Mouse (Mus musculus): ENCODE results near the gene Orm1. TPM values are rescaled to one million over a fixed set of nuclear protein-coding genes. Genes with fewer than 3 reads are reported as not detected.
"Not testable (repeated sequence)": the region's sequence is repeated elsewhere in the genome, so short reads cannot be mapped to it uniquely, and the experiment has no call there.

Orm1 gene
- polyA plus RNA-seq, 1 experiment: not detected

DNA sequence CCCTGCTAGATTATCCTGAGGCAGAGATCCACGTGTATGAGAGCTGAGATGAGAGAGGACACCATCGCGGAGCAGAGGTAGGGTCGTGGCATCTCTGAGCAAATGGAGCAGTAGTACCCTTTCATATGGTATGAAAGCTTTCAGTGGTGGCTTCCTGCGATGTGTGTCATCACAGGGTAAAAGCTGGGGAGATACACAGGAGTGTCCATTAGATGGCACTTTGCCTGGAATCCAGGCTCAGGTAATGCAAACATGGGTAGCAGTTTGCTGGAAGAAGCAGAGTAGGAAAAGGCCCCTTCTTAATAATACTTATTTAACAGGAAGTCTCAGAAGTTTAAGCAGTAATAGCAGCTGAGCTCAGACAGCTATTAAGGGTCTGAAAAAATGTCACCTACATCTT, 30.3 kb upstream of the Orm1 start:
- H3K27me3 ChIP-seq (ENCODE audit: control insufficient read depth, insufficient read depth, insufficient read length): peaks cover 15% of the 10 kb centered on the region
- no peak overlapping the region for H3K4me3 ChIP-seq
- no peaks in the 10 kb centered on the region for H3K79me2 ChIP-seq (ENCODE audit: control insufficient read depth, insufficient read depth)
- no peak for TF ChIP-seq POLR2A (IDR thresholded peaks at IDR 0.05; ENCODE audit: insufficient read length, low read depth)
- TF ChIP-seq TCF12 (IDR thresholded peaks at IDR 0.05; ENCODE audit: insufficient read depth, poor library complexity, severe bottlenecking): no peak
- TF ChIP-seq CEBPB (IDR thresholded peaks at IDR 0.05; ENCODE audit: insufficient read depth, poor library complexity, severe bottlenecking): no peak
- no peak for TF ChIP-seq MYOG (IDR thresholded peaks at IDR 0.05; ENCODE audit: control insufficient read depth in 1 of 3, insufficient read depth in 1 of 3, insufficient read length in 2 of 3, low read depth in 2 of 3)
- no peak for TF ChIP-seq TCF3 (IDR thresholded peaks at IDR 0.05; ENCODE audit: insufficient read length, low read depth)
- TF ChIP-seq USF1 (IDR thresholded peaks at IDR 0.05; ENCODE audit: low read depth): no peak
- TF ChIP-seq REST (IDR thresholded peaks at IDR 0.05; ENCODE audit: insufficient read depth, insufficient read length): no peak
- TF ChIP-seq POLR2AphosphoS2 (IDR thresholded peaks at IDR 0.05; ENCODE audit: insufficient read length, low read depth): no peak
- H3K4me2 ChIP-seq (ENCODE audit: low read depth): no peak overlapping the region
- no peaks in the 10 kb centered on the region for H3K36me3 ChIP-seq (ENCODE audit: control insufficient read depth, insufficient read depth)
- H3ac ChIP-seq (ENCODE audit: control insufficient read depth, insufficient read length): no peak overlapping the region

- no peaks in the 10 kb centered on the region for H3K36me3 ChIP-seq (ENCODE audit: control insufficient read depth, insufficient read depth)
- TF ChIP-seq TCF12 (IDR thresholded peaks at IDR 0.05; ENCODE audit: insufficient read depth, poor library complexity, severe bottlenecking) (no peak), POLR2AphosphoS2 (IDR thresholded peaks at IDR 0.05; ENCODE audit: insufficient read length, low read depth) (no peak), MAX (IDR thresholded peaks at IDR 0.05; ENCODE audit: low read depth) (no peak), REST (IDR thresholded peaks at IDR 0.05; ENCODE audit: insufficient read depth, insufficient read length) (no peak), POLR2A (IDR thresholded peaks at IDR 0.05; ENCODE audit: insufficient read length, low read depth) (no peak), SRF (IDR thresholded peaks at IDR 0.05; ENCODE audit: control insufficient read depth, insufficient read length, low read depth) (no peak), USF1 (IDR thresholded peaks at IDR 0.05; ENCODE audit: low read depth) (no peak), MYOD1 (IDR thresholded peaks at IDR 0.05; ENCODE audit: control insufficient read depth in 1 of 3, insufficient read length in 2 of 3, low read depth in 2 of 3) (peak in 2 of 3 experiments; percentile 61 to 78), E2F4 (IDR thresholded peaks at IDR 0.05; ENCODE audit: insufficient read depth) (no peak), MYOG (IDR thresholded peaks at IDR 0.05; ENCODE audit: control insufficient read depth in 1 of 3, insufficient read depth in 1 of 3, insufficient read length in 2 of 3, low read depth in 2 of 3) (peak in 2 of 3 experiments; percentile 46 to 68), TCF3 (IDR thresholded peaks at IDR 0.05; ENCODE audit: insufficient read length, low read depth) (no peak), CEBPB (IDR thresholded peaks at IDR 0.05; ENCODE audit: insufficient read depth, poor library complexity, severe bottlenecking) (no peak)
- no peak overlapping the region for H3K4me3 ChIP-seq
- H3K79me2 ChIP-seq (ENCODE audit: control insufficient read depth, insufficient read depth): no peaks in the 10 kb centered on the region
- H3K27me3 ChIP-seq (ENCODE audit: control insufficient read depth, insufficient read depth, insufficient read length): peaks cover 12% of the 10 kb centered on the region
- H3ac ChIP-seq (ENCODE audit: control insufficient read depth, insufficient read length): no peak overlapping the region
- H3K4me2 ChIP-seq (ENCODE audit: low read depth): peak overlapping the region; percentile 27
Observed at GRCm38 (mm10) chr4:63316076-63316746, 28.1 kb upstream of the Orm1 start.

DNA sequence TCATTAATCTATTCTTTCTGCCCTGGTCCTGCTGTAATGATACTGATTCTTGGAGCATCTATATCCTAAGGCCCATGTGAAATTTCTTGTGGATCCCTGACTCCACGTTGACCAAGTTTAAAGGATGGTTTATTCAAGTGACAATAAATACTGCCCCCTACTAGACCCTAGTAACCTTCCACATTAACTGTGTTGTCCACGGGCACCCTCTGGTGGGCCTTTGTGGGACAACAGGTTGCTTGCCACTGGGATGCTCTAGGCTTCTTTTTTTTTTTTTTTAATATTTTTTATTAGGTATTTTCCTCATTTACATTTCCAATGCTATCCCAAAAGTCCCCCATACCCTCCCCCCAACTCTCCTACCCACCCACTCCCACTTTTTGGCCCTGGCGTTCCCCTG, 24.8 kb upstream of the Orm1 start:
- not testable (repeated sequence) for H3K79me2 ChIP-seq (ENCODE audit: control insufficient read depth, insufficient read depth); H3K36me3 ChIP-seq (ENCODE audit: control insufficient read depth, insufficient read depth); H3K4me3 ChIP-seq; H3ac ChIP-seq (ENCODE audit: control insufficient read depth, insufficient read length); H3K27me3 ChIP-seq (ENCODE audit: control insufficient read depth, insufficient read depth, insufficient read length); H3K4me2 ChIP-seq (ENCODE audit: low read depth)

DNA sequence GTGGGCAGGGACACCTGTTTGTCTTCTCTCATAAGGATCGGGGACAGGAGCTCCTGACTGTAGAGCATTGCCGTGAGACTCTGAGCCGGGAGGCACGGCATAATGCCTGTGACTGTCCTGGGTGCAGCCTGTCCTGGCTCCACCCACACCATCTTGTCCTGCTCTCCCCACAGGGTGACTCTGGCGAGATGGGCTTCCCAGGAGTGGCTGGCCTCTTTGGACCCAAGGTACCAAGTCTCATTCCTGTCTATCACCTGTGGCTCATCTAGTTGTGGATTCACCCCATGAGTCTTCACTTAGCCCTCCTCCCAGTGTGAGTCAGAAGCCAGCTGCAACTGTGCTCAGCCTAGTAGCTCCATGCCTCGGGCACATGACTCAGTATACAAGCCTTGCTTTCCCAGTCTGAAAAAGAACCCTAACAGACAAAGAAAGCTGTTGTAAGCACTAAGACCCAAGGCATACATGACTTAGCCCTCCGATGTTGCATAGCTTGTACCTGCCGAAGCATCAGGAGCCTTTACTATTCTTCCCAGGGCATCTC, 21.0 kb upstream of the Orm1 start:
- TF ChIP-seq TCF3 (IDR thresholded peaks at IDR 0.05; ENCODE audit: insufficient read length, low read depth): no peak
- TF ChIP-seq USF1 (IDR thresholded peaks at IDR 0.05; ENCODE audit: low read depth): peak; percentile 62
- TF ChIP-seq MYOD1 (IDR thresholded peaks at IDR 0.05; ENCODE audit: control insufficient read depth in 1 of 3, insufficient read length in 2 of 3, low read depth in 2 of 3): no peak
- TF ChIP-seq E2F4 (IDR thresholded peaks at IDR 0.05; ENCODE audit: insufficient read depth): no peak
- TF ChIP-seq POLR2AphosphoS2 (IDR thresholded peaks at IDR 0.05; ENCODE audit: insufficient read length, low read depth): no peak
- no peak for TF ChIP-seq MYOG (IDR thresholded peaks at IDR 0.05; ENCODE audit: control insufficient read depth in 1 of 3, insufficient read depth in 1 of 3, insufficient read length in 2 of 3, low read depth in 2 of 3)
- TF ChIP-seq TCF12 (IDR thresholded peaks at IDR 0.05; ENCODE audit: insufficient read depth, poor library complexity, severe bottlenecking): peak; percentile 1
- TF ChIP-seq POLR2A (IDR thresholded peaks at IDR 0.05; ENCODE audit: insufficient read length, low read depth): no peak
- no peak for TF ChIP-seq REST (IDR thresholded peaks at IDR 0.05; ENCODE audit: insufficient read depth, insufficient read length)
- Histone ChIP-seq H3K4me2 (ENCODE audit: low read depth) (no peak overlapping the region), H3K36me3 (ENCODE audit: control insufficient read depth, insufficient read depth) (no peaks in the 10 kb centered on the region), H3K4me3 (no peak overlapping the region), H3K27me3 (ENCODE audit: control insufficient read depth, insufficient read depth, insufficient read length) (peaks cover 15% of the 10 kb centered on the region), H3ac (ENCODE audit: control insufficient read depth, insufficient read length) (no peak overlapping the region), H3K79me2 (ENCODE audit: control insufficient read depth, insufficient read depth) (no peaks in the 10 kb centered on the region)

DNA sequence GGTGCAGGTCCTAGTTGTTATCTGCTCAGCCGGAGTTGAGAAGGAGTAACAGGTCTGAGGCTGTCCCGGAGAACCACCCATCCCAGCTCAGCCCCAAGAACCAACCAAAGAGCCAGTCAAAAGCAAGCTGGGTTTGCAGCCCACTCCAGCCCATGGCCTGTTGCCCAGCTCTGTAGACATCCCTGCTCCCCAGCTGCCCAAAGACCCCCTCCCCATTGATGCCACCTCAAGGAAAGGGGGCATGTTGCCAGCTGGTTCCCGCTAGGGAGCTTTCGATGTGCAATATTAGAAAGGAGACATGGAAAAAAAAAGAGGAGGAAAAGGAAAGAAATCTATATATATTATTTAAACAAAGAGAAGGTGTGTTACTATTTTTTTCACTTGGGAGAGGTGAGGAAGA, 11.0 kb upstream of the Orm1 start:
- Histone ChIP-seq H3K36me3 (ENCODE audit: control insufficient read depth, insufficient read depth) (no peaks in the 10 kb centered on the region), H3ac (ENCODE audit: control insufficient read depth, insufficient read length) (no peak overlapping the region), H3K4me3 (no peak overlapping the region), H3K4me2 (ENCODE audit: low read depth) (no peak overlapping the region), H3K27me3 (ENCODE audit: control insufficient read depth, insufficient read depth, insufficient read length) (peaks cover 29% of the 10 kb centered on the region), H3K79me2 (ENCODE audit: control insufficient read depth, insufficient read depth) (no peaks in the 10 kb centered on the region)
- TF ChIP-seq CEBPB (IDR thresholded peaks at IDR 0.05; ENCODE audit: insufficient read depth, poor library complexity, severe bottlenecking) (no peak), USF1 (IDR thresholded peaks at IDR 0.05; ENCODE audit: low read depth) (no peak), TCF3 (IDR thresholded peaks at IDR 0.05; ENCODE audit: insufficient read length, low read depth) (no peak), REST (IDR thresholded peaks at IDR 0.05; ENCODE audit: insufficient read depth, insufficient read length) (no peak), MYOD1 (IDR thresholded peaks at IDR 0.05; ENCODE audit: control insufficient read depth in 1 of 3, insufficient read length in 2 of 3, low read depth in 2 of 3) (no peak), TCF12 (IDR thresholded peaks at IDR 0.05; ENCODE audit: insufficient read depth, poor library complexity, severe bottlenecking) (no peak), SRF (IDR thresholded peaks at IDR 0.05; ENCODE audit: control insufficient read depth, insufficient read length, low read depth) (no peak), POLR2AphosphoS2 (IDR thresholded peaks at IDR 0.05; ENCODE audit: insufficient read length, low read depth) (no peak), MYOG (IDR thresholded peaks at IDR 0.05; ENCODE audit: control insufficient read depth in 1 of 3, insufficient read depth in 1 of 3, insufficient read length in 2 of 3, low read depth in 2 of 3) (no peak), MAX (IDR thresholded peaks at IDR 0.05; ENCODE audit: low read depth) (no peak), E2F4 (IDR thresholded peaks at IDR 0.05; ENCODE audit: insufficient read depth) (no peak), POLR2A (IDR thresholded peaks at IDR 0.05; ENCODE audit: insufficient read length, low read depth) (no peak)

Measured in myocyte (in vitro differentiated cells).